Mouse (Mus musculus) ovary, postnatal 10 days (tissue): Measurements from ENCODE around the gene Stk10.
"Not testable (repeated sequence)": the region's sequence is repeated elsewhere in the genome, so short reads cannot be mapped to it uniquely, and the experiment has no call there.

Source experiments
- DNase-seq: peaks from one replicate; pipeline ENCODE4 v3.0.0; 2022; ENCODE audit warnings: low spot score

The Stk10 gene

DNA sequence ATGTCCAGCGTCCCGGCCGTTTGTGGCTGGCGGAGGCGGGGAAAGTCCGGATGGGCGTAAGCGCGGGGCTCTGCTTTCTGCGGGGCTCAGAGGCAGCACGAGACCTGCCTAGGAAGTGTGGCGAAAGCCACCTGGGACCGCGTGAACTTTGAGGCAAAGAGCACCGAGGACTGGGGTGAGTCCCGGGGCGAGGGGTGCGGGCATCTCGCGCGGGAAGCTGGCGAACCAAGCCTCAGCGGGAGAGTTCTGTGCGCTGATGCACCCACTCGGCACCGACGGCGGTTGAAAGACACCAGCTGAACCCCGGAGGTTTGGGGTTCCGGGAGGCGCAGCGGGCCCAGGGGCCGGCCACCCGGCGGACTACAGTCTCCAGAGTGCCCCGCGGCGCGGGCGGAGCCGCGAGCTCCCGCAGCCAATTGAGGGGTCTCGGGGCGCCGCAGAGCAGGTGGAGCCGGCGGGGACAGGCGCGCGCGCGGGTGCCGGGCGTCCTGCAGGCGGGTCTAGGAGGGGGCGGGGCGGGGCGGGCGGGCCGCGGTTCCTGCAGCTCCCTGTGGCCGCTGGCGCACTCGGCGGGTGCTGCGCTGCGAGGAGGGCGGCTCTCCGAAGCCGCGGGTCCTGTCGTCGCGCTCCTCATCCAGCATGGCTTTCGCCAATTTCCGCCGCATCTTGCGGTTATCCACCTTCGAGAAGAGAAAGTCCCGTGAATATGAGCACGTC, at the start of gene Stk10:
TSS of gene Stk10 (plus strand) at position 541 of the 717 bp plus-strand sequence.
- peak; percentile 72 for DNase-seq

DNA sequence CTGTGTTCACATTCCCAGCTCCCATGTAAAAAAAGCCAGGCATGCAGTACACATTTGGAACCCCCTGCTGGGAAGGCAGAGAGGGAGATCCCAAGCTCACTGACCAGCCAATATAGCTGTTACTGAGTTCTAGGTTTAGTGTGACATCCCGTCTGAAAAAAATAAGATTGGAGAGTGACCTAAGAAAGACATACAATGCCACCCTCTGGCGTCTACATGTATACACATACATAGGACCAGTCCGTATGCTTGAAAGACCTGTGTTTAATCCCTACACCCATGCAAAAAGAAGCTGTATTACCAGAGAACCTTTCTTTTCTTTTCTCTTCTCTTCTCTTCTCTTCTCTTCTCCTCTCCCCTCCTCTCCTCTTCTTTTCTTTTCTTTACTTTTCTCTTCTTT, 47.8 kb upstream of the Stk10 start:
- DNase-seq = no peak

DNA sequence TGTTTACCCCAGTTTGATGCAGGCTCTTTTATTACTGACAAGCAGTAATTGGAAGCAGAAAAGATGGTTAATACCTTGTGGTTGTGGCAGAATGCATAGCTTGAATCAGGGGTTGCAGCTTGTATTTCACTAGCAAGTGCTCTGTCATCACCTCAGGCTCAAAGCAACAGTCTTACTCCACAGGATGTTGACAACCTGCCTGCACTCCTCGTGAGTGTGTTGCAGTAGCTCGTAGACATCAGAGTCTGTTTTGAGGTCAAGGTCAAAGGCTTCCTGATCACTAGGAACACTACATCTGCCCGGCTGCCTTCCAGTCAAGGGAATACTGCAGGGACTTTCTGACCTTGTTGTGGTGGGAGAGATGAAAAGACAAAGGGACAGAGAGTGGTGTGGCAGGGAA, 46.5 kb upstream of the Stk10 start:
- DNase-seq = no peak

DNA sequence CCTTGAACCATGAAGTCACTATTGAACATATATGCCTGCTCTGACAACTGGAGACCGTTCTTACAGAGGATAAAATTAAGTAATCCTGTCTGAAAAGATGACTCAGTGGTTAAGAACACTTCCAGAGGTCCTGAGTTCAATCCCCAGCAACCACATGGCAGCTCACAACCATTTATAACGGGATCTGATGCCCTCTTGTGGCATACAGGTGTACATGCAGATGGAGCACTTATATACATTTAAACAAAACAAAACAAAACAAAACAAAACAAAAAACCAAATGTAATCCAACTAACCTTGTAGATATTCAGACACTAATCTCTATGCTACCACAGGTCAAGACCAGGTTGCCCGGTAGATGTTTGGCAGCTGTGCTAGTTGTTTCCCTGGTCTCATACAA, 45.6 kb upstream of the Stk10 start:
- no peak for DNase-seq

DNA sequence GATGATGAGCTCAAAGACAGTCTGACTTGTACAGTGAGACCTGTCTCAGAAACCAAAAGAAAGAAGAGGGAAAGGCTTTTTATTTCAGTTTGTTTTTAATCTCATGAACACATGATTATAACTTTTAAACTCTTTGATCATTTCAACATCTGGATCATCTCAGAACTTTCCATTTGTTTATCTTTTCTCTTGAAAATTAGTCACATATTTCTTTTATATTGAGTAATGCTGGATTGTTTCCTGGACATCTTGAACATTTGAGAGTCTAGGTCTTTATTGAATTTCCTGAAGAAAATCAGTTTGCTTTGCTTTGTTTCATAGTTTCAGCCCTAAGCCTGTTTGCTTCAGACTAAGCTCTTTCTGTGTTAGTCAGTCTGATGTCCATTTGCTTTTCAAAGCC, 44.8 kb upstream of the Stk10 start:
- DNase-seq = no peak

DNA sequence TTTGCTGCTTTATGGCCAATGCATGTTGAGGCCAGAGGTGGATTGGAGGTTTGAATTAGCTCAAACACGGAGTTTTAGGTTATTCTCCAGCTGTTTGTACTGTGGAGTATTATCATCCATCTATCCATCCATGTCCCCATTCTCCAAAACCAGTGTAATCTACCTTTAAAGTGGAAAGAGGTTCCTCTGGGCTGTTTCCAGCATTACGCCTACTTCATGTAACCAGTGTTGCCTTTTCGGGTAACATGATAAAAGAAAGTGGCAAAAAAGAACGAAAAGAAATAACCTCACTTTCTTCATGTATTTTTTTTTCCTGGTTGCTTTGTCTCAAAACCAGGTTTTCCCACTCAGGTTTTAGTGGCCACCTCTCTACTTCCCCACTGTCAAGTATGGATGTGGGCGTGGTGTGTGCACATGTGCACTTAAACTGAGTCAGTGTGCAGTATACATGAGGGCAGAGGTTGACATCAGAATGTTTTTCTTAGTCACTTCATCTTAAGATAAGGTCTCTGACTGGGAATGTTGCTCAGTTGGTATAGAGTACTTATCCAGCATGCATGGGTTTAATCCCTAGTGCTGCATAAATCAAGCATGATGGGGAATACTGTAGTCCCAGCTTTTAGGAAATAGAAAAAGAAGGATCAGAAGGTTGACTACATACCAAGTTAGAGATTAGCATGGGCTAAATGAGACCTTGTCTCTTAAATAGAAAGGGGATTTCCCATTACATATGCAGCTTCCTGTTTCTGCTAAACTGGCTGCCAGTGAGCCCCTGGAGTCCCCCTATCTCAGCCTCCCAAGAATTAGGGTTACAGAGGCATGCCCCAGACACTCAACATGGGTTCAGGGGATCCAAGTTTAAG, 44.1 kb upstream of the Stk10 start:
- DNase-seq = no peak

DNA sequence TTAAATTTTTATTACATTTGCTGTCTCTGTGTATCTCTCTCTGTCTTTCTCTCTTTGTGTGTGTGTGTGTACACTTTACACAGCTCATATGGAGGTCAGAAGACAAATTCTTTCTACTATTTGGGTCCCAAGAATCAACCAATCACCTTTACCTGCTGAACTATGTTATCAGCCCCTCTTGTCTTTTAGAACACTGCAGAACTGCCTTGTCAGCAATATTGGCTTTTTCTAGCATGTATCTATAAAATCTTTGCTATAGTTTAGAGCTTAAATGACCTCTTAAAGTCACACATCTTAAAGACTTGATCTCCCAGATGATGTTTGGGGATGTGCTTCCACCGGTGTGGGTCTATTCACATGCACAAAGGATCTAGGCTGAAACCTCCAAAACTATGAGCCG, 42.0 kb upstream of the Stk10 start:
- no peak for DNase-seq

DNA sequence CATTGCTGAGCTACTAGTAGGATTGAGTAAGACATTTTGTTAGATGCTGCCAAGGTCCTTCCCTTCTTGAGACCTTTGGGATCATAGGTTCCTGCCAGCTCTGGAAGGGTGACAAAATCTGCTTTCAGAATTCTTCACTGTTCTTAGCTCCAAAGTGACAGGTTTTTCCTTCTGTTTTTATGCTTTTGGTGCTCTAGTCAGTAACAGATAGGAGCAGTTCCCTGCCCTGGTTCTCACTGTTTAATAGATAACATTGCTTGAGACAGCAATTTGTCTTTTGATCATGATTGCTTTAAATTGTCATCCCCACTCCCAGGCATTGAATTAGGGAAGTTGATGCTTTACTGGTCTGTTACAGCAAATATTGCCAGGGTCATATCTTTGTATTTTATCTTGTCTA, 39.8 kb upstream of the Stk10 start:
- no peak for DNase-seq

DNA sequence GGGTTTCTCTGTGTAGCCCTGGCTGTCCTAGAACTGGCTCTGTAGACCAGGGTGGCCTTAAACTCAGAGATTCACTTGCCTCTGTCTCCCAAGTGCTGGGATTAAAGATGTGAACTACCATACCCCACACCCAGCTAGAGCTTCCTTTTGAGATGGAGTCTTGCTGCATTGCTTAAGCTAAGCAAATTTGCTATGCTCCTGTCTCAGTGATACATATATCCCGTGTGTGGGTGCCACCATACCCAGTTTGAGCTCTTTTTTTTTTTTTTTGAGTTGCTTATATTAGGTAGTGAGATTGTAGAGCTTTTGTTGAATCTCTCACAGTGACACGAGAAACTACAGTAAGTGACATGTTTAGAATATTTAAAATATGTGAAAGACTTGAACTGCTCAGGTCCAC, 37.8 kb upstream of the Stk10 start:
- DNase-seq = no peak

DNA sequence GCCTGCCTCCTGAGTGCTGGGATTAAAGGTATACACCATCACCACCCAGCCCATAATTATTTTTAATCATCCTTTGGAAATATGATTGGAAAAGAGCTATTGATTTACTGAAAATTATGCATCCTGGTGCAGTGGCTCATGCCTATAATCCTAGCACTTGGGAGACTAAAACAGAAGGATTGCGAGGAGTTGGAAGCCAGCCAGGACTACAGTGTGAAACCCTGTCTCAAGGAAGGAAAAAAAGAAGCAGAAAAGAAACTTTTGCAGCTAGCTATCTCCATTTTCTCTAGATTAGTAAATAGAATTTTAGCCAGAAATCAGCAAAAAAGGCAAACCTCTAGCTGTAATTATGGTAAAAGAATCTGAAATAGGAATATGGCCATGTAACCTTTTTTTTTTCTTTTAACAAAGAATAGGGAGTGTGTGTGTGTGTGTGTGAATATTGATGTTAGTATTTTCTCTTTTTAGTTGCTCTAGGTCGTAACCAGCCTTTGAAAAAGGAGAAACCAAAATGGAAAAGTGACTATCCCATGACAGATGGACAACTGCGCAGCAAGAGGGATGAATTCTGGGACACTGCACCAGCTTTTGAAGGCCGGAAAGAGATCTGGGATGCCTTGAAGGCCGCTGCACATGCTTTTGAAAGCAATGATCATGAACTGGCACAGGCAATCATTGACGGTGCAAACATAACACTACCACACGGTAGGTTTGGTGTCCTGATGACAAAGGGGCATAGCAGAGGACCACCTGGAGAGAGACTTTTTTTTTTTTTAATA, 34.2 kb upstream of the Stk10 start:
- DNase-seq = no peak

DNA sequence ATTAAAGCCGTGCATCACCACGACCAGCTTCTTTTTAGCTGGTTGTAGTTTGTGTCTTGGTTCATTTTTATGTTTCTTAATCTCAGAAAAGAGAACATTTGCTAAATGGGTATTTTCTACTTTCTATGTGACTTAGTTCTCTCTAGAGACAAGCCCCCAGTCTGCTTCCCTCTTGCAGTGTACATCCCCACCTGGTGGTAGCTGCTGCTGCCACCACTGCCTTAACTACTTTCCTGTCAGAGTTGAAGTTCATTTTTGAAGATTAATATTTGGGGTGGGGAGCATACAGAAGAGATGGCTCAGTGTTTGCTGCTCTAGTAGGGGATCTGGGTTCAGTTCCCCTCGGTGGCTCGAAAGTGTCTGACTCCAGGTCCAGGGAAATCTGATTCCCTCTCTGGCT, 33.2 kb upstream of the Stk10 start:
- DNase-seq = no peak

DNA sequence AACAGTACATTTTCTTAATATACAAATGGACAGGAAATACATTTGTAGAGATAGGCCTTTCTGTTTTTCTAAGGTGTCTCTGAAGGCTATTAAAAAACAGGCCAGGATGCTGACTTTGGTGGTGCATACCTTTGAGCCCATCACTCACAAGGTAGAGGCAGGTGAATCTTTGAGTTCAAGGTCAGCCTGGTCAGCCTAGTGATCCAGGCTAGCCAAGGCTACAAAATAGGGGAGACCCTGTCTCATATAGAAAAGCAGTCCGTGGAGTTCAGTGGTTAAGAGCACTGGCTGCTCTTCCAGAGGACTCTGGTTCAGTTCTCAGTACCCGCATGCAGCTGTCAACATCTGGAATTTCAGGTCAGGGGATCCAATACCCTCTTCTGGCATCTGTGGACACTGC, 29.4 kb upstream of the Stk10 start:
- no peak for DNase-seq

DNA sequence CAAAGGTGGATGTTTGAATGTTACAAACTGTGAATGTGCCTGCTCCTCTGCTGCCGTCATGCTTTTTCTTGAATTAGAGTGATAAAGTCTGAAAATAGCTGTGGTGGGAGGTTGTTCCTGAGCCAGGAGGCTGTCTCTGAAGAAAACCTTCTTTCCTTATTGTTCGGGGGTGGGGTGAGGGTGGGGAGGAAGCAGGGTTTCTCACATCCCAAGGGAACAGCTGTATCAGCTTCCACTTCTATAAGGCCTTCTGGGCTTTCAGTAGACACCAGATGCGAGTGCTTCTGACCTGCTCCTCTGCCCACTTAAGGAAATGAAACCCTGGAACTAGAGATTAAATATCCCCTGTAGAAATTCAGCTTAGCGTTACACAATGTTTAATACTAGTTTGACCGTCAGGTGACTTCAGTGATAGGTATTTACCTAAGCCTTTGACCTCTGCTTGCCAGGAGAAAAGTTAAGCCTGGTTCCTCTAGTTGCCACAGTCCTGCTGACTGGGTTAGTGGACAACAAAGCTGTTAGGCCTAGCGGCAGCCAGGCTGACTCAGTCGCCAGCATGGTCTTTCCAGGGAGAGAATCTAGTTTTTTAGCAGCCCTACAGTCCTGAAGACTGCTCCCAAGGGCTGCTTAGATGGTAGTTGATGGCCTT, 27.9 kb upstream of the Stk10 start:
- DNase-seq = no peak

DNA sequence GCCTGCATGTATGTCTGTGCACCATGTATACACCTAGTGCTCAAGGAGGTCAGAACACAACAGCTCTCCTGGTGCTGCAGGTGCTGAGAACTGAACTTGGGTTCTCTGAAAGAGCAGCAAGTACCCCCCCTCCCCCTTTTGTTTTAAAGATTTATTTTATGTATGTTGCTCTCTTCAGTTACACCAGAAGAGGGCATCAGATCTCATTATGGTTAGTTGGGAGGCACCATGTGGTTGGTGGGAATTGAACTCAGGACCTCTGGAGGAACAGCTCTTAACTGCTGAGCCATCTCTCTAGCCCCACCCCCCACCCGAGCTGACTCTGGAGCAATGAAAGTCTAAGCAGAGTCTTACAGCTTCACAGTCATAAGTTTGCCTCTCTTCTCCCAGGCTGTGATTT, 22.2 kb upstream of the Stk10 start:
- no peak for DNase-seq

DNA sequence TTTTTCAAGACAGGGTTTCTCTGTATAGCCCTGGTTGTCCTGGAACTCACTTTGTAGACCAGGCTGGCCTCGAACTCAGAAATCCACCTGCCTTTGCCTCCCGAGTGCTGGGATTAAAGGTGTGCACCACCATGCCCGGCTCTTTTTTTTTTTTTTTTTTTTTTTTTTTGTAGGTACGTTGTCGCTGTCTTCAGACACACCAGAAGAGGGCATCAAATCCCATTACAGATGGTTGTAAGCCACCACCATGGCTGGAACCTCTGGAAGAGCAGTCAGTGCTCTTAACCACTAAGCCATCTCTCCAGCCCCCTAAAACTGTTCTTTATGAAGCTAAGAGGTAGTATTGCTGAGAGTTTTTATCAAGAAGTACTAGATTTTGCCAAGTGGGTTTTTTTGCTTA, 18.3 kb upstream of the Stk10 start:
- DNase-seq = not testable (repeated sequence)

DNA sequence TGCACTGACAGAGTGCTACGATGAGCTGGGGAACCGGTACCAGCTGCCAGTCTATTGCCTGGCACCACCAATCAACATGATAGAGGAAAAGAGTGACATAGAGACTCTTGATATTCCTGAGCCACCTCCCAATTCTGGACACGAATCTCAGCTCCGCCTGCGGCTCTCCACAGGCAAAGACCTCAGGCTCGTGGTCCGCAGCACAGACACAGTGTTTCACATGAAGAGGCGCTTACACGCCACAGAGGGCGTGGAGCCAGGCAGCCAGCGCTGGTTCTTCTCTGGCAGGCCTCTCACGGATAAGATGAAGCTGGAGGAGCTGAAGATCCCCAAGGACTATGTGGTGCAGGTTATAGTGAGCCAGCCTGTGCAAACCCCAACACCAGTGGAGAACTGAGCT, 17.0 kb upstream of the Stk10 start:
- no peak for DNase-seq

DNA sequence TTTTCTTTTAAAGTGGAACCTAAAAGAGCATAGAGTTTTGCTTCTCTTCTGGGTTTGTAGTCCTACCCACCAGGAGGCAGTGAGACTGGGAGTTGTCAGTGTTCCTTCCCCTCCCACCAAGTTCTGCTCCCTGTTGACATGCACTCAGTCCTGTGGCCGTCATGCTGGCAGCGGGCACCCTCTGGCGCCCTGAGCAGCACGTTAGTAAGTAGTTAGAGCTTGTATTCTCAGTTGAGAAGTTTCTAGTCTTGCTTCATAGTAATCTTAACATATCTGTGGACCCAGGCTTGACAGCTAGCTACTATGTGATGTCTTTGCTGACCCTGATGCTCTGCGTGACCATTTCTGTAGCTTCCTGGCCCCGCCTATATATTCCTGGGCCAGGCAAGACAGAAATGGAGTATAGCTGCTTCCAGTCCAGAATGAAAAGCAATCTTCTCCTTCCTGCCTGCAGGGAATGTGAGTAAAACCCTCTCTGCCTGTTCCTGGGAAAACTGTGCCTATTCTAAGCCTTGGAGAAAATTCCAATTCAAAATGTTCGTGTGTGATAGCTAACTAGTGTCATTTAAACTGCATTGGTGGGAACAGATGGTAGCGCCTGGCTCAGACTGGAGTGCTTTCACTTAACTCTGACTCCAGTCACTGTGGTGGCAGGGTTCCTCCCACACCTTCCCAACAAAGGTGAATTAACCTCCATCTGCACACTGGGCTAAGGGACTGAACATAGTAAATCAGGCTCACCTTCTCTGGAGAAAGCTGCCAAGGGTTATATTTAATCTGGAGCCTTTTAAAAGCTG, 16.0 kb upstream of the Stk10 start:
- DNase-seq = no peak

DNA sequence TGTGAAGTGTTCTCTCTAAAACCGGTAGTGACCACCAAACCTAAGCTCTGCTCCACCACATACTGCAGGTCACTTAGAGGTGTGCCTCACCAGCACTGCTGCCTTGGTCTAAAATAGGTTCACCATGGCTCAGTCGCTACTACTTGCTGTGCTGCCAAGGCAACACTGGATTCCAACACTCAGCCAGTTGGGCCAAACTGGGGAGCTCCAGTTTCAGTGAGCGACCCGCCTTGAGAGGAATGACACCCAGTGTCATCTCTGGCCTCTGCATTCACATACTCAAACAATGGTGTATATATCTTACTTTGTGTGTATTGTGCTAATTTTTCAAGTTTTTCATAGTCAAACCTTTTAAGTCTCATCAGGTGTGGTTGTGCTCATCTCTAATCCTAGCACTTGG, 14.3 kb upstream of the Stk10 start:
- DNase-seq = no peak

DNA sequence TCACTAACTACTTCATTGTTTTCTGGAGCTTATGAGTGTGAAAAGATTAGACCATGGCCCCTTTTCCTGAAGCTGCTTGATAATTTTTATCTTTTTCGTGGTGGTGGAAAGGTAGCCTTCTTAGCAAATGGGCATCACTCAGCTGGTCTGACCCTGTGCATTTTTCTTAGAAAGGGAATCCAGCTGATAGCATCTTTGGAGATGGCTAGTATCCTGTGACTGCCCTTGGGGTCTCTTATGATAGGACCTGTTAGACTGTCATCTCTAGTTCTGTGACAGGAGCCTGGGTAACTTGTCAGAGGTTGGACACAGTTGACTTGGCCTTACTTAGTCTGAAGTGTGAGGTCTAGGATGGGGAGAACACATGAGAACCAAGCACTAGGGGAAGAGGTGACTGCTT, 13.8 kb upstream of the Stk10 start:
- DNase-seq = no peak

DNA sequence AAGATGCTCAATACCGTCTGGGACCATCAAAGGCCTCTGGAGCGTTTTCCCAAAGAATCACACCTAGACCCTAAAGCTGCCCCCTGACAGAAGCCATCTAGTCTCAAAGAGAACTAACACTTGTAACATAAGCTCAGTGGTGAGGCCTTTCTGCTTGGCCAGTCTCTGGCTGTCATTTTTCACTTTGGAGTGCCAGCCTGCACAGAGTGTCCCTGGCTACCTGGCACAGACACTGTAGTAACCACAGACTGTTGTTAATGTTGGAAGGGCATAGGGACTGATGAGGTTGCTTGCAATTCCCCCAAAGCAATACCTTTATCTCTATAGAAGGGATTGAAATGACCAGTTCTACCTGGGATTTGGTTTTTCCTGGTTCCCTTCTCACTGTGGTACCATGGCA, 11.9 kb upstream of the Stk10 start:
- DNase-seq = no peak

DNA sequence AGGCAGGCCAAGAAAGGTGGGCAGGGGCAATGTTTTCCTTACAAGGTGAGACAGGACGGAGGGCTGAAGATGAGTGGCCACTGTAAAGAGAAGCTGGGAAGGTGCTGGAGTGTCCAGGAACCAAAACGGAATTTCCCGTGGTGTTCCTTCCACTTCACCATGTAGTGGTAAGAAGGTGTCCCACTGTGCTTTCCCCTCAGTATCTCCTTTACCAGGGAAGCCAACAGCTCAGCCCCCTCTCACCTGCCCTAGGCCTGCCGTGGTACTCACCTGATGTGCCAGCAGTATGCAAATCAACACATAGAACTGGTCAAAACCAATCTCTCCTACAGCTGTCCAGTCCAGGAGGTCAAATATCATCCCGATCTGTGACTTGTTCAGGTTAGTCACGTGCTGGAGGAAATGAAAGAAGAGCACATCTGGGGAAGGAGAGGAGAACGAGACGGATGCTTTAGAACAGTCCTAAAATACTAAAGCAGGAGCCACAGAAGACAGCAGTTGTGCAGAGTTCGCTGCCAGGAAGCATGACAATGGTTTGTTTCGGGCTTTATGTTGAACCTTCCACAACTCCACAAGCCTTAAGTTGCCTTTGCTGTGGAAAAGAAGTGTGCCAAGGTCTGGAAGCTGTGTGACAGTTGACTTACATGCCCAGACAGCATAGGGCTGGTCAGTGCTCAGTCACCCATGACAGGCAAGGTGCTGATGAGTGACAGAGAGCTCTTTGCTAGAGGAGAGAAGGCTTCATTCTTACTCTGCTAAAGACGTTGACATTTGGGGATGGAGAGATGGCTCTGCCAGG, 8.8 kb upstream of the Stk10 start:
- DNase-seq = no peak
